Mouse (Mus musculus) frontal cortex, postnatal 10 days (tissue): ENCODE data around the gene Gm281.

Experiments used
- DNase-seq, 2 experiments: peaks; one replicate each; pipeline ENCODE4 v3.0.0; 2022; ENCODE audit warnings: low spot score in 2 of 2, mixed read lengths in 1 of 2

Gene Gm281

DNA sequence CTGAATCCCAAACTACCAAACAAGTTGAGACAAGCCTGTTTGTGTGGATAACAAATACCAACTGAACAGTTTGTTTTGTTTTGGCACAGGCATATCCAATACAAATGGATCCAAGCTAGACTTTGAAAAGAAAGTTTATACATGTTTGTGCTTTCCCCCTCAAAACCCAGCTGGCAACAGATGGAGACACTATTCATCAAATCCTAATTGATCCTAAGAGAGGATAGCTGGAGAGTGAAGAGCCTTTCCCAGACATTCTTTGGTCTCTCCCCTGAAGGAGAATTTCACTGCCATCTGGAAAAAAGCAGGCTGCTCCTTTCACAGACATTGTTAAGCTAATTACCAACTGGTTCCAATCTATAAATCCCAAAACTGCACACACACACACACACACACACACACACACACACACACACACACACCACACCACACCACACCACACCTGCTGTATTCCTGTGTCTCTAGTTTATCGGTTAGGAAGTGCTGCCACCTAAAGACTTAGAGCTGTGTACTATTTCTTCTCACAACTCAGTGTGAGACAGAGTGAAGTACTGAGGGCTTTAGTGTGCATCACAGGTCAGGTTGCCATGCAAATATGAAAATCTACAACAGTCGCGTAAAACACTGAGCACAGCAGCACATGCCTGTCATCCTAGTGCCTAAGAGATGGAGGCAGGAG, 101.3 kb downstream of the Gm281 start:
- no peak for DNase-seq

DNA sequence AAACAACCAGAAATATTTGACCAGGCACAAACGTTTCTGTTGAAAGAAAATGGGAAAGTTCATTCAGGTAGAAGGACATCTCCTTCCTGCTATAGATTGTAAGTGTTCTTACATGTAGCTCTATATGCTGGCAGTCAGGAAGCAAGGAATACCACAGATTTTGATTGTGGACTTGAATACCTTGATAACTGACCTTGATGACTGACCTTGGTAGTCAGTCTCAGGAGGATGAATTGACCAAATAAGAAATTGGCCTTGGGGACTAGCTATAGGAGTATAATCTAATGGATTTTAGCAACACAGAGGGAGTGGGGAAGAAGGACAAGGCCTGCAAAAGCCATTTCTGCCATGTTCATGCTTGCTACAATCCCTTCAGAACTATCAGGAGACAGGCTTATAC, 123.8 kb downstream of the Gm281 start:
- DNase-seq: no peak

DNA sequence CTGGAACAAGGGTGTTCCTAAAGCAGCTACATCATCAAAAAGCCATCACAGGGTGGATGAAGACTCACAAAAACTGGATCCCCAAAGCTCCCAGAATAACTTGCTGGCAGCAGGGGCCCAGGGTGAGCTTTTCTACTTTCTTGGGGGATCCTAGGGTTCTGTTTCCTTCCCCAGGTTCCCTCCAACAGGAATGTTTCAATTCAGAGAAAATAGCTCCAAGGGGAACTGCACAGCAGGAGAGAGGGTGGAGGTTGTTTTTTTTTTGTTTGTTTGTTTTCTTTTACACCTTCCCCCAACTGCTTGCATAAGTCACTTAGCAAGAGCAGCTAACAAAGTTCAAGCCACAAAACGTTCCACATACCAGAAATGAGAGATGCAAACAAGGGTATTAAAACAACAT, 124.3 kb downstream of the Gm281 start:
- no peak for DNase-seq

DNA sequence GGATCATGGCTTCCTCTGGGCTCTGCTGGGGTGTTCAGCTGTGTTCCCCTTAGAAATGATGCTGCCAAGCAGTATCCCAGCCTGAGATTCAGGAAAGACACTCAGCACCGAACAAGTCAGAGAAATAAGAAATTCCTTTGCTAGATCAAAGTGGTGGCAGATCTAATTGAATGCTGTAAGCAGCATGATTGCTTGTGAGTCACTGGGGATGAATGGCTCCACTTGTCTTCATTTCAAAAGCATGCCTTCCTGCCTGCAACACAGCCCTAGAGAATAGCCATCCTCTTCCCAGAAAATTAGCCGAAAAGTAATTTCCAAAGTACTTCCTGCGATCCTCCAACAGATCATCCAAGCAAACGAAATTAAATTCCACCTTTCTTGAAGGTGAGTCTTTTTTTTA, 131.3 kb downstream of the Gm281 start:
- DNase-seq: no peak

DNA sequence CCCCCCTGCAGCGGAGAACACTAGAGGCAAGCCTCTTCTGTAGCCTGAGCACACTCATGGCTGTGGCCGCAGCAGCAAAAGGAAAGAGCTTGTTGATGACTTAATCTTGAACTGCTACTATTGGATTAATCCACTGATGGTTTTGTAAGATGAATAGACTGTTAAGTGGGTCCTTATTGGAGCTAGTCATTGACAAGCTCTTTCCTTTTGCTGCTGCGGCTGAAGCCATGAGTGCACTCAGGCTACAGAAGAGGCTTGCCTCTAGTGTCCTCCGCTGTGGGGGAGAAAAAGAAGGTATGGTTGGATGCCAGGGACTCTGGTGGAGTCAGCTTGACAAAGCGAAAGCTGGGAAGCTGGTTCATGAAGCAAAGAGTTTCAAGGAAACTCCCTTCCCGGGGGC, 135.9 kb downstream of the Gm281 start:
- no peak for DNase-seq

DNA sequence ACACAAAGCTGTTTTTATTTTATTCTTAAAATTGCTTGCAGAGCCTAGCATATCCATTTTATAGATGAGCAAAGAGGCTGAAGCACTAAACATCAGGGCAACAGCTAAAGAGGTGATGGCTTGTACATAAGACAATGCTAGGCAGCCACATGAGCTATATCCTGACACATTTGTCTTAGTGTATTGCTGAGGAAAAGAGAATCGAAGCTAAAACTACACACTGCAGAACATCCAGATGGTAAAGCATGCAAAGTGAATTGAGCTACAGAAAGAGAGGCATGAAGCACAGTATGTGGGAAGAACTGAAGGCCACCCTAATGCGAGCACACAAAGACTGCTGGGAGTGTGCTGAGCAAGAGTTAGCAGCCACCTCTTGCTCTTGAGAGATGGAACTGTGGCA, 143.1 kb downstream of the Gm281 start:
- DNase-seq: no peak

DNA sequence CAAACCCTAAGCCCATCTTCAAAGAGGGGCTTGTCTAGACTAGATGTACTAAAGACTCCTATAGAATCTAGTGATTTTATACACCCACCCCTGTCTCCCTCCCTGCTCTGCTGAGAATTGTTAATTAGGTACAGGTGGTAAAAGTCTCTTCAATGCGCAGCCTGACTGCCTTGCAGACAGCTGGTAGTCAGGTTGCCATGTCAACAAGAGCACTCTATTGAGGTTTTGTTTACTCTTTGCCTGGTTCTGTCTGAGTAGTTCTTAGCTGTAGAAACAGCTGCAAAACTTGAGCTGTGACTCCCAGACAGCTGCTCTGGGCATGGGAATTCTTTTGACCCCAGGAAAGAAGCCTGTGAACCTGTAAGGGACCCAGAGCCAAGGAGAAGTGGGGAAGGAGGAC, 143.6 kb downstream of the Gm281 start:
- peak; percentile 10 to 17 for DNase-seq
